Mouse (Mus musculus) small intestine, adult 2 months (tissue): Measurements from ENCODE around the gene A930017K11Rik.

Experiments used
- CTCF ChIP-seq: fragments of 200-500 bp; IDR thresholded peaks from 2 replicates; pipeline ENCODE4 v1.5.1; 2012; ENCODE audit warnings: low read depth, mild to moderate bottlenecking, control low read depth, inconsistent platforms, low read length, moderate library complexity, mixed read lengths; ENCODE audit not compliant: insufficient replicate concordance, insufficient read length; ENCODE audit errors: extremely low read depth
- POLR2A ChIP-seq: fragments of 200-500 bp; IDR thresholded peaks from 2 replicates; pipeline ENCODE4 v1.6.1; 2012; ENCODE audit warnings: low read depth, mild to moderate bottlenecking, control low read depth, inconsistent platforms, low read length, moderate library complexity

DNA sequence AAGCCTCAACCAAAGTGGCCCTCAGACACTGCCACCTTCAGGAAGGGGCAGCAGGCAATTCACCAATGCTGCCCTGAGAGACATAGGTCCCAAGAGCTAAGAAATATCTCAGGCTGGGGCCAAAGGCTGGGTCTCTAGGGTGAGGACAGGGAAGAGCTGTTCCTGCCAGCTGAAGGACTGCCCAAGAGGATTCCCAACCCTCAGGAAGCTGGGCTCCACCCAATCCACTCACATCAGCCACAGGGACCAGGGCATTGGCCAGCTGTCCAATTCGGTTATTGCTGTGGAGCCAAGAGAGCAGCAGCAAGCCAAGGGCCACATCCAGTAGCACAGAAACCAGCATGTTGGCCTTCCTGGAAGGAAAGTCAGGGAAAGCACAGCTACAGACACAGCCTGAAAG is 17.8 kb downstream of the A930017K11Rik start:
- TF ChIP-seq CTCF (no peak), POLR2A (no peak)
